Mouse (Mus musculus) frontal cortex, postnatal 10 days (tissue): Measurements from ENCODE around the gene Adm.

Experiments used
- DNase-seq, 2 experiments: peaks; one replicate each; pipeline ENCODE4 v3.0.0; 2022; ENCODE audit warnings: low spot score in 2 of 2, mixed read lengths in 1 of 2

Gene Adm

GRCm38 (mm10) chr7:110658378-110658928 is 31.0 kb downstream of the Adm start:
- DNase-seq = no peak

- no peak for DNase-seq
Measured at GRCm38 (mm10) chr7:110666537-110666936, 39.1 kb downstream of the Adm start.

DNA sequence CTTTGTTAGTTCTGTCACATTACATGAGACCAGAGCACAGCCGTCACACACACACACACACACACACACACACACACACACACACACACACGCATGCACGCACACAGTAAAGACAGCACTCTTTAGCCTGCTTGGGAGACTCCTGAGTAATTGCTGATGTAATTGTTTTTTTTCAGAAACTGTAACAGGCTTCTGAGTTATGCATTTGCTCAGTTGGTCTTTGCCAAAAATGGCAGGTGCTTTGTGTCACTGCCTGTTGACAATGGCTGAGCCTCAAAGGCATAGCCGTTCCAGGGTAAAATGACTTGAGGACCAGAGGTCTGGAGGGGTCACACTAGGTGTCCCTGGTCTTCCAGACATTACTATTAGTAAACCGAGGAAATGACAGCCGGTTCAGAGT is 40.8 kb downstream of the Adm start:
- no peak for DNase-seq

- no peak for DNase-seq
Measured at GRCm38 (mm10) chr7:110668756-110669155, 41.3 kb downstream of the Adm start.

DNA sequence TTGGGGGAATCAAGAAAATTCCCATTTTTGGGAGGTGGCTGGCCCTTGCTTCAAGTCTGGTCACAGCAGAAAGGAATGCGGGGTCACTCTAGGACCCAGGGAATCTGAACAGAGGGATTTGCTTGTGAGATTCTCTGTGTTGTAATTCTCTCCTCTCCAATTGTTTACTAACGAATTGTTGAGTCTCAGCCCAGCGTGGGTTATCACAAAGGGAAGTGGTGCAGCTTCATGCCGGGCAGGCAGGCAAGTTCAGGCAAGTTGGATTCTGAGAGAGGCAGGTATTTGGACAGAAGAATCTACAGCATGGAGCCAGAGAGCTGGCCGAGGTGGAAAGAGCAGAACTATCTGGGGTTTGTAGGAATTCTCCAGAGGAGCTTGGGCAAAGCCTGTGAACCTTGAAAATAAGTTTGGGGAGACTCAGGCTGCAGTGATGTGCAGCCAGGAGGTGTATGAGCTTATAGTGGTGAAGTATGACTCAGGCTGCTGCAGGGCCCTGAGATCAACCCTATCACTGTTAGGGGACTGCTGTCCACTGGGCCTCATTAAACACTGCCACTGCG is 43.7 kb downstream of the Adm start:
- DNase-seq = no peak
